ENCODE assay signal across 8 mouse cellular contexts in genomic region chr7:139877167-139877792, GRCm38 (mm10). TPM values are rescaled to one million over a fixed set of nuclear protein-coding genes. Genes with fewer than 3 reads are reported as not detected.
DNase-seq lines count a peak whose midpoint lies in the region; ATAC-seq lines count a peak whose summit lies in the region.

No protein-coding gene starts in this region.

- H3K9ac ChIP-seq in intestine, embryonic 14.5 days (ENCODE audit: low read length) = no peak overlapping the region
- no peak overlapping the region for H3K9ac ChIP-seq in intestine, embryonic 16.5 days (ENCODE audit: low read depth, low read length)
- no peak overlapping the region for H3K9ac ChIP-seq in hindbrain, embryonic 13.5 days
- H3K9ac ChIP-seq in neural tube, embryonic 13.5 days = 0 out of 2 replicates have a peak overlapping the region, but pooled peaks have one; percentile 26

- H3K4me1 ChIP-seq in intestine, embryonic 14.5 days (replicated peaks; ENCODE audit: control insufficient read depth, insufficient read depth, low read length) = no peaks in the 10 kb centered on the region
- no peaks in the 10 kb centered on the region for H3K4me1 ChIP-seq in intestine, embryonic 16.5 days (ENCODE audit: control insufficient read depth, insufficient read depth, low read length)
- H3K4me1 ChIP-seq in hindbrain, embryonic 13.5 days (replicated peaks) = 0 out of 2 replicates have a peak, but pooled peaks cover 4% of the 10 kb centered on the region
- peaks cover 3% of the 10 kb centered on the region; the same call in 1 of the 2 replicates for H3K4me1 ChIP-seq in neural tube, embryonic 13.5 days (replicated peaks)

- no peak overlapping the region for H3K4me3 ChIP-seq in intestine, embryonic 14.5 days (ENCODE audit: low read depth, low read length)
- no peak overlapping the region for H3K4me3 ChIP-seq in intestine, embryonic 16.5 days (ENCODE audit: low read length)
- H3K4me3 ChIP-seq in hindbrain, embryonic 13.5 days = no peak overlapping the region
- H3K4me3 ChIP-seq in neural tube, embryonic 13.5 days = no peak overlapping the region

- 64% methylated on average over 10 of the region's 10 CpGs for WGBS in intestine, embryonic 14.5 days
- WGBS in intestine, embryonic 16.5 days = 66% methylated on average over 10 of the region's 10 CpGs
- WGBS in hindbrain, embryonic 13.5 days = 73% methylated on average over 10 of the region's 10 CpGs
- 73% methylated on average over 10 of the region's 10 CpGs for WGBS in neural tube, embryonic 13.5 days

- no peak overlapping the region for H3K27ac ChIP-seq in intestine, embryonic 14.5 days (ENCODE audit: low read depth)
- no peak overlapping the region for H3K27ac ChIP-seq in intestine, embryonic 16.5 days (ENCODE audit: low read length)
- no peak overlapping the region for H3K27ac ChIP-seq in hindbrain, embryonic 13.5 days
- no peak overlapping the region for H3K27ac ChIP-seq in neural tube, embryonic 13.5 days (replicated peaks)

- no peaks in the 10 kb centered on the region for H3K36me3 ChIP-seq in intestine, embryonic 14.5 days (ENCODE audit: control insufficient read depth, insufficient read depth, low read length)
- no peaks in the 10 kb centered on the region for H3K36me3 ChIP-seq in intestine, embryonic 16.5 days (ENCODE audit: control insufficient read depth, insufficient read depth, low read length)
- H3K36me3 ChIP-seq in hindbrain, embryonic 13.5 days = peaks cover 10% of the 10 kb centered on the region
- H3K36me3 ChIP-seq in neural tube, embryonic 13.5 days = peaks cover 11% of the 10 kb centered on the region; the same call in 1 of the 2 replicates

- H3K27me3 ChIP-seq in intestine, embryonic 14.5 days (replicated peaks; ENCODE audit: control insufficient read depth, insufficient read depth, low read length) = no peaks in the 10 kb centered on the region
- no peaks in the 10 kb centered on the region for H3K27me3 ChIP-seq in intestine, embryonic 16.5 days (replicated peaks; ENCODE audit: control insufficient read depth, insufficient read depth, low read length)
- no peaks in the 10 kb centered on the region for H3K27me3 ChIP-seq in hindbrain, embryonic 13.5 days
- no peaks in the 10 kb centered on the region for H3K27me3 ChIP-seq in neural tube, embryonic 13.5 days

- ATAC-seq in intestine, embryonic 14.5 days (replicated peaks; ENCODE audit: low FRiP score, low TSS enrichment, low read depth) = 0 out of 2 replicates have a peak, but pooled peaks have one; percentile 20
- ATAC-seq in intestine, embryonic 16.5 days = no peak
- peak; percentile 71 for ATAC-seq in hindbrain, embryonic 13.5 days (ENCODE audit: low FRiP score)
- peak; percentile 78 for ATAC-seq in neural tube, embryonic 13.5 days (ENCODE audit: low read depth)

- no peak for DNase-seq in intestine, embryonic 14.5 days (ENCODE audit: low spot score)
- peak; percentile 27 for DNase-seq in 416B (ENCODE audit: low read depth)
- peak; percentile 39 for DNase-seq in cerebellum, adult 11-12 months
- no peak for DNase-seq in gastrocnemius, postnatal 4 days (ENCODE audit: low spot score in 2 of 2)
- DNase-seq in urinary bladder, postnatal 25 days (ENCODE audit: low spot score) = no peak

- no peaks in the 10 kb centered on the region for H3K9me3 ChIP-seq in intestine, embryonic 14.5 days (ENCODE audit: control insufficient read depth, low read length)
- H3K9me3 ChIP-seq in intestine, embryonic 16.5 days (ENCODE audit: control insufficient read depth, low read length) = no peaks in the 10 kb centered on the region
- no peaks in the 10 kb centered on the region for H3K9me3 ChIP-seq in hindbrain, embryonic 13.5 days
- H3K9me3 ChIP-seq in neural tube, embryonic 13.5 days = no peaks in the 10 kb centered on the region

- no peak overlapping the region for H3K4me2 ChIP-seq in intestine, embryonic 14.5 days (ENCODE audit: low read length)
- H3K4me2 ChIP-seq in intestine, embryonic 16.5 days (ENCODE audit: low read depth, low read length) = no peak overlapping the region
- H3K4me2 ChIP-seq in hindbrain, embryonic 13.5 days = no peak overlapping the region
- no peak overlapping the region for H3K4me2 ChIP-seq in neural tube, embryonic 13.5 days

RNA-seq across cellular contexts. Expression of gene Kndc1, which starts 17.2 kb away (rescaled TPM):
- 0.20 and 0.55 TPM in 2 replicates for polyA plus RNA-seq in intestine, embryonic 14.5 days (2014; fragmentation: Nextera tagmentation; extraction: Ambion mirVana)
- polyA plus RNA-seq in intestine, embryonic 16.5 days (2015; fragmentation: Nextera tagmentation; extraction: Ambion mirVana) = 0.09 and 0.13 TPM in 2 replicates
- polyA plus RNA-seq in hindbrain, embryonic 13.5 days (2015; fragmentation: Nextera tagmentation; extraction: Ambion mirVana) = 8.3 and 10.0 TPM in 2 replicates
- polyA plus RNA-seq in neural tube, embryonic 13.5 days (2015; fragmentation: Nextera tagmentation; extraction: Ambion mirVana) = 5.8 and 6.0 TPM in 2 replicates
- 1 to 10 TPM in 1 of 2 experiments, under 1 TPM in 1; 0.91 to 1.0 TPM for total RNA-seq in gastrocnemius, postnatal 4 days (2021)

RNA-seq across cellular contexts. Expression of gene Adgra1, which starts 43.3 kb away (rescaled TPM):
- polyA plus RNA-seq in intestine, embryonic 14.5 days (2014; fragmentation: Nextera tagmentation; extraction: Ambion mirVana) = 0.50 and 0.56 TPM in 2 replicates
- polyA plus RNA-seq in intestine, embryonic 16.5 days (2015; fragmentation: Nextera tagmentation; extraction: Ambion mirVana) = 0.39 and 1.0 TPM in 2 replicates
- polyA plus RNA-seq in hindbrain, embryonic 13.5 days (2015; fragmentation: Nextera tagmentation; extraction: Ambion mirVana) = 27.5 and 33.0 TPM in 2 replicates
- polyA plus RNA-seq in neural tube, embryonic 13.5 days (2015; fragmentation: Nextera tagmentation; extraction: Ambion mirVana) = 23.9 and 29.2 TPM in 2 replicates
- under 1 TPM; 0.05 TPM for total RNA-seq in gastrocnemius, postnatal 4 days (2021)

Comparison
In these comparisons a context has a peak if more than half of its experiments do, and no peak if none do; other contexts are left out.
1. DNase-seq: peak in 416B (single experiment) and cerebellum, adult 11-12 months (single experiment); none in intestine, embryonic 14.5 days (single experiment), gastrocnemius, postnatal 4 days (0 of 2) and urinary bladder, postnatal 25 days (single experiment).
2. RNA of gene Adgra1, which starts 43.3 kb away (polyA plus RNA-seq): 23.9 to 29.2 TPM in neural tube, embryonic 13.5 days and 27.5 to 33.0 TPM in hindbrain, embryonic 13.5 days; 0.39 to 1.0 TPM in intestine, embryonic 16.5 days and 0.50 to 0.56 TPM in intestine, embryonic 14.5 days; every median in the first group is over 10 times any median in the second.